Mouse (Mus musculus) small intestine, adult 2 months (tissue): Measurements from ENCODE around the gene Phf11a.
"Not testable (repeated sequence)": the region's sequence is repeated elsewhere in the genome, so short reads cannot be mapped to it uniquely, and the experiment has no call there.

ENCODE experiments used
- CTCF ChIP-seq: fragments of 200-500 bp; IDR thresholded peaks from 2 replicates; pipeline ENCODE4 v1.5.1; 2012; ENCODE audit warnings: low read depth, mild to moderate bottlenecking, control low read depth, inconsistent platforms, low read length, moderate library complexity, mixed read lengths; ENCODE audit not compliant: insufficient replicate concordance, insufficient read length; ENCODE audit errors: extremely low read depth
- POLR2A ChIP-seq: fragments of 200-500 bp; IDR thresholded peaks from 2 replicates; pipeline ENCODE4 v1.6.1; 2012; ENCODE audit warnings: low read depth, mild to moderate bottlenecking, control low read depth, inconsistent platforms, low read length, moderate library complexity

DNA sequence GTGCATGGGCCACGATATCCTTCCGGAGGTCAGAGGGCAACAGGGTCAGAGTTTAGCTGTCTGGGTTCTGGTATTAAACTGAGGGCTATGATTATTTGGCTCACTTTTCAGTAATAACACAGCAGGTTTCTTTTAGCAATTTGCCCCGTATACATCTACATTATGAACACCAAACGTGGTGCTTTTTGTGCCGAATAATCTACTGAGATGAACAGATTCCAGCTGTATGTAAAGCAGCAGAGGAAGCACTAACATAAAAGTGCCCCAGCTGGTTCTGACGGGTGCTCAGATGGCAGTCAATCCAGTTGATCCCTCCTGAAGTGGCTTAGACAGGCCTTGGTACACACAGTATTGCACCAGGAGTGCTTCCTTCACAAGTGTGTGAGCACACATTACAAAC is 22.6 kb upstream of the Phf11a start:
- TF ChIP-seq POLR2A, CTCF: not testable (repeated sequence)
